Mouse (Mus musculus) small intestine, adult 2 months (tissue): ENCODE measurements around the gene Mrpl17. TPM values are rescaled to one million over a fixed set of nuclear protein-coding genes. Genes with fewer than 3 reads are reported as not detected.
A peak's percentile ranks its signal among the peaks of the same experiment; 100 is the strongest.
"Not testable (repeated sequence)": the region's sequence is repeated elsewhere in the genome, so short reads cannot be mapped to it uniquely, and the experiment has no call there.

Experiments used
- H3K27ac ChIP-seq: fragments of 200-500 bp; 2 replicates; pipeline ENCODE4 v1.5.1; 2012; ENCODE audit warnings: low read depth, low read length, control low read depth, inconsistent platforms; ENCODE audit not compliant: insufficient read depth
- H3K27me3 ChIP-seq: fragments of 200-500 bp; 2 replicates; pipeline ENCODE4 v1.6.1; 2012; ENCODE audit warnings: mild to moderate bottlenecking, moderate library complexity, low read length, inconsistent platforms; ENCODE audit not compliant: control insufficient read depth, insufficient read depth
- H3K36me3 ChIP-seq: fragments of 200-500 bp; 2 replicates; pipeline ENCODE4 v1.6.1; 2012; ENCODE audit warnings: mild to moderate bottlenecking, low read length, control low read depth, inconsistent platforms; ENCODE audit not compliant: control insufficient read depth, insufficient read depth
- H3K4me1 ChIP-seq: fragments of 200-500 bp; 2 replicates; pipeline ENCODE4 v1.6.1; 2012; ENCODE audit warnings: low read length, inconsistent platforms, mixed read lengths; ENCODE audit not compliant: control insufficient read depth, insufficient read depth, insufficient read length
- H3K4me3 ChIP-seq: fragments of 200-500 bp; 2 replicates; pipeline ENCODE4 v1.5.1; 2012; ENCODE audit warnings: low read depth, mild to moderate bottlenecking, control low read depth, inconsistent platforms, low read length, moderate library complexity
- CTCF ChIP-seq: fragments of 200-500 bp; IDR thresholded peaks from 2 replicates; pipeline ENCODE4 v1.5.1; 2012; ENCODE audit warnings: low read depth, mild to moderate bottlenecking, control low read depth, inconsistent platforms, low read length, moderate library complexity, mixed read lengths; ENCODE audit not compliant: insufficient replicate concordance, insufficient read length; ENCODE audit errors: extremely low read depth
- POLR2A ChIP-seq: fragments of 200-500 bp; IDR thresholded peaks from 2 replicates; pipeline ENCODE4 v1.6.1; 2012; ENCODE audit warnings: low read depth, mild to moderate bottlenecking, control low read depth, inconsistent platforms, low read length, moderate library complexity
- WGBS: fragments of 180-500 bp; shearing (Covaris S2); methylation state at CpG from one replicate; pipeline ENCODE4 v1.1.7; 2018; 5-methylcytosine and 5-hydroxymethylcytosine counted together
- polyA plus RNA-seq: library from polyadenylated mRNA; depleted of rRNA; stranded (reverse); fragments of >200 nt; gene quantifications from 2 replicates; pipeline ENCODE4 v1.2.3, GENCODE M21; 2012; rRNA removed

Mrpl17 gene
- 125 and 127 TPM in 2 replicates for polyA plus RNA-seq

- H3K27ac ChIP-seq, result peak within 1 kb of the TSS; percentile 55
- peaks cover 5% of the 10 kb centered on the region for H3K36me3 ChIP-seq
- peaks cover 4% of the 10 kb centered on the region; the same call in 1 of the 2 replicates for H3K4me1 ChIP-seq
- TF ChIP-seq POLR2A (no peak; the same call in 1 of the 2 replicates), CTCF (peak; percentile 88)
- H3K4me3 ChIP-seq, result peak within 1 kb of the TSS; percentile 77
- WGBS, result under 1% methylated on average over 52 of the region's 52 CpGs
- no peaks in the 10 kb centered on the region for H3K27me3 ChIP-seq
Measured at GRCm38 (mm10) chr7:105810877-105811489, at the start of gene Mrpl17. Gene Mrpl17 (minus strand): TSS chr7:105811099.

- H3K36me3 ChIP-seq, H3K4me1 ChIP-seq, H3K27me3 ChIP-seq, H3K27ac ChIP-seq, H3K4me3 ChIP-seq: not testable (repeated sequence)
- WGBS, result no CpG with 5 or more reads among the region's 2 CpGs
Measured at GRCm38 (mm10) chr7:105855718-105856560, 45.0 kb upstream of the Mrpl17 start.

DNA sequence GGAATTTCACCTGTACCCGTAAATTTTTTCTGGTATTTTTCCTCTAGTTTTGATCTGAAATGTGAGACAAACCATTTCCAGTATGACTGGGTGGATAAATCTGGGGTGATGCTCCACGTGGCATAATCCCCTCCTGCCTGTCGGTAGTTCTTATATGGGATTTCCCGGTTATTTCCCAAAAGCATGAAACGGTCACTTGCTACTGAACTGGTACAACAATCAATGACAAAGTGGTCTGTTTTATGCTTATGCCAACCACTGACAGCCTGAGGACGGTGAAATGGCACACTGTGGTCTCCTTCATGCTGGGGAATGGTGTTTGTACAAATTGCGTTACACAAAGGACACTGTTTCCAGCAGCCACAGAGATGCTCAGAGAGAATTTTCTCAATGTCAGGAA is 13.4 kb upstream of the Mrpl17 start:
- Histone ChIP-seq H3K27me3 (no peaks in the 10 kb centered on the region), H3K4me1 (no peaks in the 10 kb centered on the region), H3K27ac (no peak overlapping the region), H3K36me3 (peaks cover 11% of the 10 kb centered on the region), H3K4me3 (no peak overlapping the region)
- 81% methylated on average over 7 of the region's 7 CpGs for WGBS
- TF ChIP-seq CTCF (no peak), POLR2A (no peak)

DNA sequence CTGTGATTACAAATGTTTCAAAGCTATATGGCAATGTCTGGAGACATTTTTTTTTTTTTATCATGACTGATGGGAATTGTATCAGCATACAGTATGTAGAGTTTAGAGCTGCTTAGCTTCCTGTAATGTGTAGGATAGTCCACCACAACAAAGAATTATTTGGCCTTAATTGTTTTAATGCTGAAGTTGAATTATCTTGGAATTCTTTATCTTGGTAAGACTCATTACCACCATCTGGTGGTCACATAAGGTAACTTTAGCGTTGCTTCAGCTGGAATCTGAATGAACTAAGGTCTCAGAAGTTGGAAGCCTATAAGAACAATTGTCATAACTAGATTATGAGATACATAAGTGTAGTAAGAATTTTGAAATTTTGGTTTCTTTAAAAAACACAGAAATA is 7.6 kb upstream of the Mrpl17 start:
- no peak overlapping the region for H3K27ac ChIP-seq
- no peaks in the 10 kb centered on the region for H3K4me1 ChIP-seq
- no peak overlapping the region for H3K4me3 ChIP-seq
- WGBS, result 0% methylated on average over 1 of the region's 1 CpGs
- H3K27me3 ChIP-seq, result no peaks in the 10 kb centered on the region
- TF ChIP-seq CTCF (no peak), POLR2A (no peak)
- H3K36me3 ChIP-seq, result peaks cover 2% of the 10 kb centered on the region; the same call in 1 of the 2 replicates

GRCm38 (mm10) chr7:105816736-105817135 is 5.8 kb upstream of the Mrpl17 start:
- Histone ChIP-seq H3K27me3 (no peaks in the 10 kb centered on the region), H3K36me3 (no peaks in the 10 kb centered on the region), H3K4me1 (no peaks in the 10 kb centered on the region), H3K4me3 (no peak overlapping the region), H3K27ac (no peak overlapping the region)
- TF ChIP-seq CTCF, result no peak
- TF ChIP-seq POLR2A, result no peak

DNA sequence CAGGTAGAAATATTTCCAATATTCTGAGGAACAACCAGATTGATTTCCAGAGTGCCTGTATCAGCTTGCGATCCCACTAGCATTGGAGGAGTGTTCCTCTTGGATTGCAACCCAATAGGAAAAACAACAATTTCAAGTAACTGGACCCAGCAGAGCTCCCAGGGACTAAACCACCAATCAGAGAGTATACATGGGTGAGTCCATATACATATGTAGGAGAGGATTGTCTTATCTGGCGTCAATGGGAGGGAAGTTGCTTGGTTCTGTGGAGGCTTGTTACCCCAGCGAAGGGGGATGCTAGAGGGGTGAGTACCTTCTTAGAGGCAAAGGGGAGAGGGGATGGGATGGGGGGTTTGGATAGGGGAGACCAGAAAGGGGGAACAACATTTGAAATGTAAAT is 2.4 kb upstream of the Mrpl17 start:
- H3K4me1 ChIP-seq, result peaks cover 4% of the 10 kb centered on the region; the same call in 1 of the 2 replicates
- no peaks in the 10 kb centered on the region for H3K27me3 ChIP-seq
- TF ChIP-seq POLR2A, result no peak
- no peak for TF ChIP-seq CTCF
- H3K36me3 ChIP-seq, result peaks cover 5% of the 10 kb centered on the region
- no peak overlapping the region for H3K4me3 ChIP-seq
- H3K27ac ChIP-seq, result no peak overlapping the region
- 91% methylated on average over 3 of the region's 3 CpGs for WGBS

DNA sequence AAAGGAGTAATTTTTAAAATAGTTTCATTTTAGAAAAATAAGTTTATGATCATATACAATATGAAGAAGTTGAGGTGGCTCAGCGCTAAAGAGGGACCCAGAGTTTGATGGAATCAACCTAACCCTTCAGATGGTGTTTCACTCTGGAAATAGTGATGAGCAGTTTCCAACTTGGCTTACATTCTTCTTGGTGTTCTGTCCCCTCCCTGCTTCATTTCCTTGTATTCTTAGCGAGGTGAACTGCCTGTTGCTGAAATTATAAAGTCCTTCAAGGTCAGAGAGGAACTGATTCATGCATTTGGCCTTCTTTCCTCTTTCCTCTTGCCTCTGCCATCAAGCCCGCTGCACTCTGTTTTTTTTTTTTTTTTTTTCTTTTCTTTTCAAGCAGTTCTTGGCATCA is 1.7 kb upstream of the Mrpl17 start:
- H3K36me3 ChIP-seq, result peaks cover 5% of the 10 kb centered on the region
- TF ChIP-seq CTCF (no peak), POLR2A (no peak)
- H3K4me3 ChIP-seq, result no peak overlapping the region
- H3K27ac ChIP-seq, result no peak overlapping the region
- H3K4me1 ChIP-seq, result peaks cover 4% of the 10 kb centered on the region; the same call in 1 of the 2 replicates
- WGBS, result 55% methylated on average over 3 of the region's 3 CpGs
- H3K27me3 ChIP-seq, result no peaks in the 10 kb centered on the region
